In the genomic region with DNA sequence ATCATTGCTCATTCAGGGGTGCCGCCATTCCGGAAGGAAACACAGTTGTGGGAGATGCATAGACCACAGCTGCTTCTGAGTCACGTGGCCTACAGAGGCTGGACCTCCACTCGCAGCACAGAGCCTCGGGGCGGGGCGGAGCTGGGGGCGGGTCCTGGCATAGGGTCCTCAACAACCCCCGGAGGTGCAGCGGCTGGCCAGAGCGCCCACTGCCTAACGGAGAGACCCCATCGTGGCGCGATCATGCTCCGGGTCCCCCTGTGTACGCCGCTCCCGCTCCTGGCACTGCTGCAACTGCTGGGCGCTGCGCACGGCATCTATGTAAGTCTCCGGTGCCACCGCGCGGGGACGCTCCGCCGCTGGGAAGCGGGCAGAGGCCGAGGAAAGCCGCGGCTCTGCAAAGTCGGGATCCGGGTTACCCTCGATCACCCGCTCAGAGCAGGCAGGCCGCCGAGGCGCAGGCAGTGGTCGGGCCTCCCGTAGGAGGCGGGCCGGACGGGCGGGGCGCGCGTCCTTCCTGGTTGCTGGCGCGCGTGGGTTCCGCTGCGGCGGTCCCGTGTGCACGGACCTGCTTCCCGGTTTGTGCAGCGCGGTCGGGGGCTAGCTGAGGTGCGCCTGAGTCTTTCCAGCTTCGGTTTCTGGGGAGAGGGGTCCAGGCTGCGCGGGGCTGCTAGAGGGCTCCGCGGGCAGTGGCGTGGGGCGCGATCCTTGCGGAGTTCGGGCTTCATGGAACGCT, we compare ENCODE assay signal across 1 mouse cellular context.
TF ChIP-seq lines count a peak whose summit lies in the region.

TSS of gene Glb1 (plus strand) at position 128 of the 736 bp plus-strand sequence.
TSS of gene Tmppe (plus strand) at position 157 of the 736 bp plus-strand sequence.

TF ChIP-seq in CH12.LX, 34 proteins besides CTCF, POLR2A, EP300 and RAD21 (continued from another document):
- TF ChIP-seq MAFK (IDR thresholded peaks at IDR 0.05; ENCODE audit: insufficient replicate concordance, low read length) (no peak), CHD2 (IDR thresholded peaks at IDR 0.05; ENCODE audit: low read length) (no peak), IRF4 (IDR thresholded peaks at IDR 0.05; ENCODE audit: low read depth, low read length) (peak; percentile 26; the same call in 1 of the 2 replicates), PAX5 (IDR thresholded peaks at IDR 0.05; ENCODE audit: low read length) (no peak), MAZ (IDR thresholded peaks at IDR 0.05; ENCODE audit: low read depth, low read length) (no peak), USF1 (IDR thresholded peaks at IDR 0.05; ENCODE audit: low read depth, low read length) (peak; percentile 94), SMC3 (IDR thresholded peaks at IDR 0.05; ENCODE audit: low read depth, low read length) (no peak), BHLHE40 (IDR thresholded peaks at IDR 0.05; ENCODE audit: low read depth, low read length) (peak; percentile 90), ZKSCAN1 (IDR thresholded peaks at IDR 0.05; ENCODE audit: borderline replicate concordance, low read depth, low read length) (no peak), MYC (IDR thresholded peaks at IDR 0.05; ENCODE audit: low read depth, low read length) (no peak), CHD1 (IDR thresholded peaks at IDR 0.05; ENCODE audit: low read depth, low read length) (no peak; the same call in 1 of the 2 replicates), JUN (IDR thresholded peaks at IDR 0.05; ENCODE audit: insufficient read depth, low read depth, low read length) (no peak), JUND (conservative IDR thresholded peaks at IDR 0.05; ENCODE audit: low read depth, low read length) (no peak), TBP (conservative IDR thresholded peaks at IDR 0.05; ENCODE audit: low read depth, low read length) (no peak), ETS1 (conservative IDR thresholded peaks at IDR 0.05; ENCODE audit: low read depth, low read length) (peak; percentile 67), ZC3H11A (IDR thresholded peaks at IDR 0.05; ENCODE audit: low read depth, low read length) (no peak), E2F4 (IDR thresholded peaks at IDR 0.05; ENCODE audit: insufficient replicate concordance, low read depth, low read length) (no peak), SIN3A (IDR thresholded peaks at IDR 0.05; ENCODE audit: low read length) (peak; percentile 17; the same call in 1 of the 2 replicates), ZNF384 (IDR thresholded peaks at IDR 0.05; ENCODE audit: low read depth, low read length) (no peak), NRF1 (IDR thresholded peaks at IDR 0.05; ENCODE audit: low read depth, low read length) (no peak), POLR2AphosphoS2 (IDR thresholded peaks at IDR 0.05; ENCODE audit: low read depth, low read length) (no peak), GABPA (IDR thresholded peaks at IDR 0.05; ENCODE audit: insufficient replicate concordance, low read depth, low read length) (no peak), MAX (IDR thresholded peaks at IDR 0.05; ENCODE audit: low read length) (peak; percentile 97; the same call in 1 of the 2 replicates), UBTF (IDR thresholded peaks at IDR 0.05; ENCODE audit: low read depth, low read length) (peak; percentile 35; the same call in 1 of the 2 replicates), USF2 (conservative IDR thresholded peaks at IDR 0.05; ENCODE audit: low read depth, low read length) (peak; percentile 91), NELFE (IDR thresholded peaks at IDR 0.05; ENCODE audit: low read depth, low read length) (peak; percentile 74; the same call in 1 of the 2 replicates), MXI1 (IDR thresholded peaks at IDR 0.05; ENCODE audit: low read depth, low read length) (peak; percentile 84; the same call in 1 of the 2 replicates)
